Mouse (Mus musculus): ENCODE measurements at regions not wholly inside any gene's neighbourhood (a gene's known extent, or its start where the extent isn't known, plus 50 kb on each side); places are given as distances from the start of the nearest gene placed in this dataset.
A peak's percentile ranks its signal among the peaks of the same experiment; 100 is the strongest.

DNA sequence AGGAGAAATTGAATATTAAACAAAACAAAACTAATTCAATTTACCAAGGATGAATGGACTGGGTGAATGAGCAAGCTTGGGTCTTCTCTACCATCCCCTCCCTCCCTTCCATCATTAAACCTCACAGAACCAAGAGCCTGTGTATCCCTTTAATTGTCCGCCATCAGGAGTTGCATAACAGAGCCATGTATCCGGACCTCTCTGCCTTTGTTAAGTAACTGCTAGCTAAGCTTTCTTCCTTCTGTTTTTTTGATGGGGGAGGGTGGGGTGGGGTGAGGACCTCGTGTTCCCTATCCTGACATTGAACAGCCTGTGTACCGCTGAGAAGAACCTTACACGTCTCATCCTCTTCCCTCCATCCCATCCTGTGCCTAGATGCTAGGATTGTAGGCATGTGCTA is 274.0 kb downstream of the Pmp22 start:
- no peak for DNase-seq

- peak; percentile 84 for DNase-seq
Measured at GRCm38 (mm10) chr11:63404719-63405118, 275.9 kb downstream of the Pmp22 start.

DNA sequence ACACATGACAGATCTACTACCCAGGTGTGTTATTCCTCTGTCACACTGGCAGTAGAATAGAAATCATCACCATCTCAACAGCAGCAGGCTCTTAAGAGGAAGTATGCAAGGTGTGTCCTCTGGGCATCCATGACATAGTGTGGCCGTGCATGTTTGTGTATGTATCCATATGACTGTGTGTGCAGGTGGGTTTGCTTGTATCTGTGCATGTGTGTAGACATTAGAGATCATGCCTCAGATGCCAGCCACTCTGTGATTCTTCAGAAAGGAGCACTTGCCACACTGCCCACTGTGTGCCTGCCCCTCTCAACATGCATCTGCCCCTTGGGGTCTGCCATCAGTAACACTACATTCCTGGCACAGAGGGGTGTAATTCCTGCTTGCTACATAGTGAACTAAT is 280.6 kb downstream of the Pmp22 start:
- no peak for DNase-seq

- DNase-seq: no peak
Measured at GRCm38 (mm10) chr11:63410921-63411320, 282.1 kb downstream of the Pmp22 start.

- DNase-seq: no peak
Measured at GRCm38 (mm10) chr11:63412364-63412991, 283.7 kb downstream of the Pmp22 start.

GRCm38 (mm10) chr11:63413106-63413505 is 284.3 kb downstream of the Pmp22 start:
- peak; percentile 14 for DNase-seq

DNA sequence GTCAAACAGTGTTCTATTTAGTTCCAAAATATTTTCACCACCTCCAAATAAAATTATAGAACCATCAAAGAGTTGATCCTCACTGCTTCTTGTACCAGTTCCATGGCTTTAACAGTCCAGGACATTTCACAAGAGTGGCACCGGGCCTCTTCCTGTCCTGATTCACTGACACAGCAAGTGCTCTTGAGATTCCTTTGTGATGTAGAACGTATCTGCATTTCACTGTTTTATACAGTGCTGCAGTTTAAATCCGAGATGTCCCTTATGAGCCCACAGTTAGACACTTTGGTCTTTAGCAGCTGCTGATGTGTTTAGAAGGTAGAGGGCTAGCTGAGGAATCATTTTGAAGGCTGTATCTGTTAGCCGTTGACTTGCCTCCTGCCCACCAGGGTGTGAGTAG is 284.8 kb downstream of the Pmp22 start:
- DNase-seq: no peak

- peak; percentile 19 for DNase-seq
Measured at GRCm38 (mm10) chr11:63418042-63418776, 289.4 kb downstream of the Pmp22 start.

- DNase-seq: no peak
Measured at GRCm38 (mm10) chr11:63420341-63420740, 291.6 kb downstream of the Pmp22 start.

- DNase-seq: no peak
Measured at GRCm38 (mm10) chr11:63422069-63422468, 293.3 kb downstream of the Pmp22 start.

DNA sequence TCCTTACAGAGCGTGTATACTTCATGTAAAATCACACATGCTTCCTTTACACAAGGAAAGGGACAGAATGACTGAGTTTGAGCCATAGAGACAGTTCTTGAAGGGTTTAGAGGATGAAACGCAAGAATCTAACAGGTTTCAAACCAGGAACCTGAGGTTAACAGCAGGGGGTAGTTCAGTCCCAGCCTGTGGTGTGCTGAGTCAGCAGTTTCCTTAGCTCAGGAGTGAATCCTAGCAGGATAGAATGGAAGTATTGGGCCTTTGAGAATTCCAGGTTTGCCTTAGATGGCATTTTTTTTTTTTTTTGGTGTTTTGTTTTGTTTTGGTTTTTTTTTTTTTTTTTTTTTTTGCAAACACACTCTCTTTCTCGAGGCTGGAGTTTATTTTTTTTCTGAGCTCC is 295.5 kb downstream of the Pmp22 start:
- no peak for DNase-seq

GRCm38 (mm10) chr11:63425741-63426140 is 297.0 kb downstream of the Pmp22 start:
- no peak for DNase-seq

GRCm38 (mm10) chr11:63453786-63454185 is 325.0 kb downstream of the Pmp22 start:
- no peak for DNase-seq

DNA sequence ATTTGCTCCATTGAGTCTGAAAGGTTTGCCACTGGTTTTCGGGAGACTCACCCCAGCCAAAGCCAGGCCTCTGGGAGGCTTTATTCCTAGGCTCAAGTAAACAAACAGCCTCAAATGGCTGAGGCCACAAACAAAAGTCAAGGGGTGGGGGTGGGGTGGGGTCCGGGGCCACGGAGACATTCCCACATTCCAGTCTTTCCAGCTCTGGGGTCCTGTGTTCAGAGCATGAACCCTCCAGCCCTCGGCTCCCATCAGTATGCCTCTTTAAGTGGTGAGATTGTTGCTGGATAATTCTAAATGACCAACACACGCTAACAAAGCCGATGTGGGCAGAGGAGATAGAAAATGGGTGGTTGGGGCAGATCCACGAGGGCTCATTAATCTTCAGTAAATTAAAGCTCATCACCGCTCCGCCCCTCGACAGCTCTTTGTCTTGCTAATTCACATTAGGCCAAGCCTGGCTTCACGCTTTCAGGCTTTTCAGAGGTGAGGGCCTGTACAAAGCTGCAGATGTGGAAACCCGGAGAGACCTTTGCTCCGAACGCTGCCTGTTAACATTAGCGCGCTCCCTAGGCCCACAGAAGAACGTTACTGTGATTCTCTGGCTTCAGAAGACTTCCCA is 326.2 kb downstream of the Pmp22 start:
- no peak for DNase-seq

- peak; percentile 8 for DNase-seq
Measured at GRCm38 (mm10) chr11:63456356-63456755, 327.6 kb downstream of the Pmp22 start.

- DNase-seq: no peak
Measured at GRCm38 (mm10) chr11:63457250-63457649, 328.5 kb downstream of the Pmp22 start.

- no peak for DNase-seq
Measured at GRCm38 (mm10) chr11:63460146-63460545, 331.4 kb downstream of the Pmp22 start.

- DNase-seq: no peak
Measured at GRCm38 (mm10) chr11:63463797-63464331, 335.1 kb downstream of the Pmp22 start.

GRCm38 (mm10) chr11:63465941-63466340 is 337.2 kb downstream of the Pmp22 start:
- DNase-seq: no peak

- DNase-seq: no peak
Measured at GRCm38 (mm10) chr11:63466541-63466940, 337.8 kb downstream of the Pmp22 start.

DNA sequence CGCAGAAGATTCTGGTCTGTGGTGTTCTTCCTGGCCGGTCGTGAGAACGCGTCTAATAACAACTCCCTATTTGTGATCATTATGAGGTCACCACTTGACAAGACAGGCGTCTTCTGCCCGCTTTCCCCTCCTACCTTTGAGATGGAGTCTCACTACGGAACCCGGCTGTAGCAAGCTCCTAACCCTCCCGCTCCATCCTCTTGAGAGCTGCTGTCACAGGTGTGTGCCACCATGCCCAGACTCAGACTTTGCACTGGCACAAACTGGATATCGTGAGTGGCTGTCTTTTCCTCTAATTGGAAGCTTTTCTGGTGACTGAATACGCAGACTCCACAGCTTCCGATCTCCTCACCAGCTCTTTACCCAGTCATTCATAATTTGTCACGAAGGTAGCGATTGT is 346.0 kb downstream of the Pmp22 start:
- DNase-seq: no peak

DNA sequence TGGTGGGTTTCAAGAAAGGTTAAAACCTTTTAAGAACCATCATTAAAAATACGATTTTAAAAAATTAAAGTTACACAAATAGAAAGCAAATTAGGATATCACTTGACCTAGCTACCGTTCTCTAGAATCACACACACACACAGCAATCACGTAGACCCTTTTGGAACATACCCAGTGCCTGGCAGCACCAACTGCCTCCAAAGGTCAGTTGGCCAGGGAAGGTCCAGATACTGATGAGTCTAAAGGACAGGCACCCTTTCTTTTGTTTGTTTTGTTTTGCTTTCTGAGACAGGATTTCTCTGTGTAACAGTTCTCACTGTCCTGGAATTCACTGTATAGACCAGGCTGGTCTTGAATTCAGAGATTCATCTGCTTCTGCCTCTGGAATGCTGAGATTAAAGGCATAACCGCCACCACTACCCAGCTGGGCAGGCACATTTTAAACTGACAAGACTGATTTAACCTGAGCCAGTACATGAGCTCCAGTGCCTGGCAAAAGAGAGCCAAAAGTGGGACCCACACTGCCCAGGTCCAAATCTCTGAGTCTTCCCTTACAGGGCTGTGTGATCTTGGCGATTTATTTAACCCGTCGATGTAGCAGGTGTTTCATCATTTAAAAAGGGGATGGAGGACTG is 353.0 kb downstream of the Pmp22 start:
- DNase-seq: no peak

GRCm38 (mm10) chr11:63482593-63482992 is 353.8 kb downstream of the Pmp22 start:
- DNase-seq: no peak

Measured in lung, postnatal 14 days (tissue).